Mouse (Mus musculus) midbrain, embryonic 12.5 days (tissue): ENCODE measurements around the gene Scpep1. TPM values are rescaled to one million over a fixed set of nuclear protein-coding genes. Genes with fewer than 3 reads are reported as not detected.
"Not testable (repeated sequence)": the region's sequence is repeated elsewhere in the genome, so short reads cannot be mapped to it uniquely, and the experiment has no call there.

Source experiments
- ATAC-seq: fragments of 200-750 bp; cut with Nextera tagmentation; 2 replicates; pipeline ENCODE4 v1.8.0; 2017; ENCODE audit warnings: low read depth, moderate TSS enrichment, moderate library complexity; ENCODE audit not compliant: low FRiP score
- H3K27ac ChIP-seq: fragments of 300-500 bp; sonication (generic); replicated peaks from 2 replicates; pipeline ENCODE4 v1.5.1; 2016; ENCODE audit warnings: mild to moderate bottlenecking
- H3K27me3 ChIP-seq: fragments of 300-500 bp; sonication (generic); 2 replicates; pipeline ENCODE4 v1.6.1; 2016; ENCODE audit warnings: mild to moderate bottlenecking
- H3K36me3 ChIP-seq: fragments of 300-500 bp; sonication (generic); 2 replicates; pipeline ENCODE4 v1.6.1; 2016
- H3K4me1 ChIP-seq: fragments of 300-500 bp; sonication (generic); 2 replicates; pipeline ENCODE4 v1.6.1; 2016
- H3K4me2 ChIP-seq: fragments of 300-500 bp; sonication (generic); replicated peaks from 2 replicates; pipeline ENCODE4 v1.6.1; 2016; ENCODE audit warnings: mild to moderate bottlenecking, moderate library complexity
- H3K4me3 ChIP-seq: fragments of 300-500 bp; sonication (generic); 2 replicates; pipeline ENCODE4 v1.5.1; 2016; ENCODE audit warnings: mild to moderate bottlenecking
- H3K9ac ChIP-seq: fragments of 300-500 bp; sonication (generic); replicated peaks from 2 replicates; pipeline ENCODE4 v1.6.1; 2016; ENCODE audit warnings: mild to moderate bottlenecking, moderate library complexity
- H3K9me3 ChIP-seq: fragments of 300-500 bp; sonication (generic); 2 replicates; pipeline ENCODE4 v1.6.1; 2016; ENCODE audit warnings: mild to moderate bottlenecking
- WGBS: fragments of 180-500 bp; shearing (Covaris S2); methylation state at CpG from one replicate; pipeline ENCODE4 v1.1.7; 2016; 5-methylcytosine and 5-hydroxymethylcytosine counted together
- polyA plus RNA-seq: library from polyadenylated mRNA; unstranded; fragments of >200 nt; fragmentation: Nextera tagmentation; extraction: Ambion mirVana; gene quantifications from 2 replicates; pipeline ENCODE4 v1.2.1, GENCODE M21; 2016

Scpep1 gene
- polyA plus RNA-seq, 1 experiment from 2014 or later, result 47.9 TPM

- Histone ChIP-seq H3K4me1 (no peaks in the 10 kb centered on the region), H3K36me3 (no peaks in the 10 kb centered on the region), H3K27ac (no peak overlapping the region), H3K9me3 (no peaks in the 10 kb centered on the region), H3K27me3 (no peaks in the 10 kb centered on the region), H3K4me3 (no peak overlapping the region), H3K9ac (no peak overlapping the region), H3K4me2 (no peak overlapping the region)
- ATAC-seq, result no peak
- 19% methylated on average over 2 of the region's 2 CpGs for WGBS
Observed at GRCm38 (mm10) chr11:88905621-88906020, 49.6 kb downstream of the Scpep1 start.

GRCm38 (mm10) chr11:88904080-88904479, 51.2 kb downstream of the Scpep1 start:
- H3K4me1 ChIP-seq, result no peaks in the 10 kb centered on the region
- 83% methylated on average over 2 of the region's 2 CpGs for WGBS
- H3K27ac ChIP-seq, result no peak overlapping the region
- no peak overlapping the region for H3K4me2 ChIP-seq
- no peaks in the 10 kb centered on the region for H3K36me3 ChIP-seq
- no peak overlapping the region for H3K4me3 ChIP-seq
- ATAC-seq, result no peak
- no peak overlapping the region for H3K9ac ChIP-seq
- H3K9me3 ChIP-seq, result no peaks in the 10 kb centered on the region
- H3K27me3 ChIP-seq, result no peaks in the 10 kb centered on the region

GRCm38 (mm10) chr11:88902762-88903161, 52.5 kb downstream of the Scpep1 start:
- Histone ChIP-seq H3K27me3 (0 out of 2 replicates have a peak, but pooled peaks cover 3% of the 10 kb centered on the region), H3K4me1 (no peaks in the 10 kb centered on the region), H3K9me3 (no peaks in the 10 kb centered on the region), H3K4me2 (no peak overlapping the region), H3K9ac (no peak overlapping the region), H3K4me3 (no peak overlapping the region), H3K36me3 (no peaks in the 10 kb centered on the region), H3K27ac (no peak overlapping the region)
- no peak for ATAC-seq
- 89% methylated on average over 6 of the region's 6 CpGs for WGBS

- no peak for ATAC-seq
- no peak overlapping the region for H3K4me3 ChIP-seq
- peaks cover 8% of the 10 kb centered on the region for H3K27me3 ChIP-seq
- 91% methylated on average over 7 of the region's 7 CpGs for WGBS
- H3K36me3 ChIP-seq, result no peaks in the 10 kb centered on the region
- H3K4me1 ChIP-seq, result no peaks in the 10 kb centered on the region
- H3K9ac ChIP-seq, result no peak overlapping the region
- no peak overlapping the region for H3K27ac ChIP-seq
- H3K9me3 ChIP-seq, result no peaks in the 10 kb centered on the region
- no peak overlapping the region for H3K4me2 ChIP-seq
Observed at GRCm38 (mm10) chr11:88901341-88901802, 53.9 kb downstream of the Scpep1 start.

- Histone ChIP-seq H3K9me3 (no peaks in the 10 kb centered on the region), H3K36me3 (no peaks in the 10 kb centered on the region), H3K4me2 (no peak overlapping the region), H3K4me3 (no peak overlapping the region), H3K27ac (no peak overlapping the region), H3K27me3 (peaks cover 8% of the 10 kb centered on the region), H3K9ac (no peak overlapping the region), H3K4me1 (no peaks in the 10 kb centered on the region)
- 92% methylated on average over 6 of the region's 6 CpGs for WGBS
- no peak for ATAC-seq
Observed at GRCm38 (mm10) chr11:88899561-88899960, 55.7 kb downstream of the Scpep1 start.

GRCm38 (mm10) chr11:88898380-88898763, 56.9 kb downstream of the Scpep1 start:
- ATAC-seq, result no peak
- Histone ChIP-seq H3K9ac (no peak overlapping the region), H3K9me3 (no peaks in the 10 kb centered on the region), H3K4me2 (no peak overlapping the region), H3K36me3 (no peaks in the 10 kb centered on the region), H3K27ac (no peak overlapping the region), H3K4me3 (no peak overlapping the region), H3K27me3 (peaks cover 8% of the 10 kb centered on the region), H3K4me1 (no peaks in the 10 kb centered on the region)
- WGBS, result 81% methylated on average over 4 of the region's 4 CpGs

GRCm38 (mm10) chr11:88897624-88898379, 57.5 kb downstream of the Scpep1 start:
- H3K36me3 ChIP-seq, result no peaks in the 10 kb centered on the region
- no peak overlapping the region for H3K27ac ChIP-seq
- H3K4me2 ChIP-seq, result no peak overlapping the region
- H3K9me3 ChIP-seq, result no peaks in the 10 kb centered on the region
- 53% methylated on average over 15 of the region's 15 CpGs for WGBS
- ATAC-seq, result no peak
- no peaks in the 10 kb centered on the region for H3K4me1 ChIP-seq
- H3K27me3 ChIP-seq, result peaks cover 8% of the 10 kb centered on the region
- no peak overlapping the region for H3K9ac ChIP-seq
- no peak overlapping the region for H3K4me3 ChIP-seq

- Histone ChIP-seq H3K4me2 (peak overlapping the region; percentile 38), H3K4me3 (peak overlapping the region; percentile 30)
- not testable (repeated sequence) for H3K27ac ChIP-seq, ATAC-seq, H3K9ac ChIP-seq, H3K9me3 ChIP-seq, H3K36me3 ChIP-seq, H3K27me3 ChIP-seq, H3K4me1 ChIP-seq
- 29% methylated on average over 24 of the region's 39 CpGs for WGBS
Observed at GRCm38 (mm10) chr11:88895800-88896232, 59.4 kb downstream of the Scpep1 start.

GRCm38 (mm10) chr11:88895235-88895634, 60.0 kb downstream of the Scpep1 start:
- H3K36me3 ChIP-seq, H3K27me3 ChIP-seq, ATAC-seq, H3K4me2 ChIP-seq, H3K27ac ChIP-seq, H3K9ac ChIP-seq, H3K9me3 ChIP-seq, H3K4me3 ChIP-seq, H3K4me1 ChIP-seq: not testable (repeated sequence)
- 46% methylated on average over 15 of the region's 20 CpGs for WGBS

GRCm38 (mm10) chr11:88894279-88894678, 61.0 kb downstream of the Scpep1 start:
- not testable (repeated sequence) for H3K27me3 ChIP-seq, ATAC-seq, H3K27ac ChIP-seq, H3K4me2 ChIP-seq, H3K4me1 ChIP-seq, H3K36me3 ChIP-seq, H3K4me3 ChIP-seq, H3K9ac ChIP-seq, H3K9me3 ChIP-seq
- WGBS, result 90% methylated on average over 11 of the region's 14 CpGs

GRCm38 (mm10) chr11:88893501-88893900, 61.8 kb downstream of the Scpep1 start:
- not testable (repeated sequence) for H3K9me3 ChIP-seq, H3K27ac ChIP-seq, H3K4me3 ChIP-seq, H3K27me3 ChIP-seq, H3K9ac ChIP-seq, ATAC-seq, H3K4me1 ChIP-seq, H3K36me3 ChIP-seq, H3K4me2 ChIP-seq
- 83% methylated on average over 4 of the region's 8 CpGs for WGBS

- not testable (repeated sequence) for H3K4me3 ChIP-seq, H3K36me3 ChIP-seq, H3K9ac ChIP-seq, H3K27ac ChIP-seq, H3K27me3 ChIP-seq, ATAC-seq, H3K9me3 ChIP-seq, H3K4me1 ChIP-seq, H3K4me2 ChIP-seq
- WGBS, result 95% methylated on average over 23 of the region's 24 CpGs
Observed at GRCm38 (mm10) chr11:88892789-88893188, 62.5 kb downstream of the Scpep1 start.
